Mouse (Mus musculus): ENCODE measurements around the gene Myl7. TPM values are rescaled to one million over a fixed set of nuclear protein-coding genes. Genes with fewer than 3 reads are reported as not detected.

Gene Myl7
- total RNA-seq, 2 experiments from 2014 or later, result not detected

DNA sequence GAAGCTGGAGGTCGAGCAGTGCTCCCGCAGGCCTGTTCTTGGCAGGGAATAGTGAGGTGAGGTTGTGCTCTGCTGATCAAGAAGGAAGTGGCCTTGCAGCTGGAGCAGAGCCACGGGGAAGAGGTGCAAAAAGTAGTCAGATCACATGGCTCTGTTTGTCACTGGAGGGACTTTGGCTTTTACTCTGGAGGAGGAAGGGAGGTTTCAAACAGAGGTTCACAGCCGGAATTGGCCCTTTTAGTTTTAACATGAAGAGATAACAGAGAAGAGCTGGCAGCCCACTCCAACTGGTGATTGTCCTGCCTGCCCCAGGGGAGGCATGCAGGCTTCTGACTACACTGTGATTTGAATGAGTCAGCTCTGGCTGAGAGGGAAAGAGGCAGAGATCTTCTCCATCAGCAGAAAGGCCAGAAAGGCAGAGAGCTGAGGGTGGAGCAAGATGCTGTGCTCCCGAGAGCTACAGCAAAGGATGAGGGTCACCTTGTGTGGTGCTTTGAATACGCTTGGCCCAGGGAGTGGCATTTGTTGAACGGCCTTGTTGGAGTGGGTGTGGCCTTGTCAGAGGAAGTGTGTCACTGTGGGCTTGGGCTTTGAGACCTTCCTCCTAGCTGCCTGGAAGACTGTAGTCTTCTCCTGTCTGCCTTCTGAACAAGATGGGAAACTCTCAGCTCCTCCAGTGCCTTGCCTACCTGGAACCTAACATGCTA is 51.8 kb downstream of the Myl7 start:
- no peak for ATAC-seq (replicated peaks; ENCODE audit: low FRiP score, poor library complexity, severe bottlenecking)

Other genes starting within 250 kb of the Myl7 start
- gene Mrps24, start 183.1 kb downstream of the Myl7 start, total RNA-seq (2015; ENCODE audit: low replicate concordance), result 37.5 and 45.3 TPM in 2 replicates
- gene Mrps24, start 183.1 kb downstream of the Myl7 start, total RNA-seq (2017; ENCODE audit: low replicate concordance), result 6.3 and 21.7 TPM in 2 replicates
- gene Urgcp, start 136.4 kb downstream of the Myl7 start, total RNA-seq (2015; ENCODE audit: low replicate concordance), result 5.4 TPM in 2 replicates
- 4.9 and 15.3 TPM in 2 replicates for gene Urgcp, start 136.4 kb downstream of the Myl7 start, total RNA-seq (2017; ENCODE audit: low replicate concordance)
- gene Dbnl, start 110.3 kb downstream of the Myl7 start, total RNA-seq (2015; ENCODE audit: low replicate concordance), result 19.5 and 23.9 TPM in 2 replicates
- 23.1 and 26.2 TPM in 2 replicates for gene Dbnl, start 110.3 kb downstream of the Myl7 start, total RNA-seq (2017; ENCODE audit: low replicate concordance)
- not detected in 2 replicates for gene Pgam2, start 95.0 kb downstream of the Myl7 start, total RNA-seq (2015; ENCODE audit: low replicate concordance)
- gene Pgam2, start 95.0 kb downstream of the Myl7 start, total RNA-seq (2017; ENCODE audit: low replicate concordance), result not detected in 2 replicates
- 2.5 and 11.2 TPM in 2 replicates for gene Polm, start 60.8 kb downstream of the Myl7 start, total RNA-seq (2015; ENCODE audit: low replicate concordance)
- 1.3 and 10.4 TPM in 2 replicates for gene Polm, start 60.8 kb downstream of the Myl7 start, total RNA-seq (2017; ENCODE audit: low replicate concordance)
- 1.3 TPM in 1 of 2 replicates, not detected in the other for gene Aebp1, start 36.8 kb downstream of the Myl7 start, total RNA-seq (2015; ENCODE audit: low replicate concordance)
- not detected in 2 replicates for gene Aebp1, start 36.8 kb downstream of the Myl7 start, total RNA-seq (2017; ENCODE audit: low replicate concordance)
- gene Pold2, start 20.5 kb downstream of the Myl7 start, total RNA-seq (2015; ENCODE audit: low replicate concordance), result 23.1 and 38.2 TPM in 2 replicates
- 14.4 and 14.9 TPM in 2 replicates for gene Pold2, start 20.5 kb downstream of the Myl7 start, total RNA-seq (2017; ENCODE audit: low replicate concordance)
- gene Gck, start 51.3 kb upstream of the Myl7 start, total RNA-seq (2015; ENCODE audit: low replicate concordance), result not detected in 2 replicates
- gene Gck, start 51.3 kb upstream of the Myl7 start, total RNA-seq (2017; ENCODE audit: low replicate concordance), result not detected in 2 replicates
- gene Ykt6, start 56.9 kb upstream of the Myl7 start, total RNA-seq (2015; ENCODE audit: low replicate concordance), result 8.3 and 10.9 TPM in 2 replicates
- gene Ykt6, start 56.9 kb upstream of the Myl7 start, total RNA-seq (2017; ENCODE audit: low replicate concordance), result 10.6 and 18.4 TPM in 2 replicates
- gene Camk2b, start 167.6 kb upstream of the Myl7 start, total RNA-seq (2015; ENCODE audit: low replicate concordance), result not detected in 2 replicates
- gene Camk2b, start 167.6 kb upstream of the Myl7 start, total RNA-seq (2017; ENCODE audit: low replicate concordance), result 0.77 TPM in 1 of 2 replicates, not detected in the other

Data from erythroid progenitor cell, adult 5-6 weeks (primary cell).